Mouse (Mus musculus): ENCODE measurements around the gene Ttc13. TPM values are rescaled to one million over a fixed set of nuclear protein-coding genes. Genes with fewer than 3 reads are reported as not detected.

The Ttc13 gene
- polyA plus RNA-seq, 1 experiment: 9.4 TPM

DNA sequence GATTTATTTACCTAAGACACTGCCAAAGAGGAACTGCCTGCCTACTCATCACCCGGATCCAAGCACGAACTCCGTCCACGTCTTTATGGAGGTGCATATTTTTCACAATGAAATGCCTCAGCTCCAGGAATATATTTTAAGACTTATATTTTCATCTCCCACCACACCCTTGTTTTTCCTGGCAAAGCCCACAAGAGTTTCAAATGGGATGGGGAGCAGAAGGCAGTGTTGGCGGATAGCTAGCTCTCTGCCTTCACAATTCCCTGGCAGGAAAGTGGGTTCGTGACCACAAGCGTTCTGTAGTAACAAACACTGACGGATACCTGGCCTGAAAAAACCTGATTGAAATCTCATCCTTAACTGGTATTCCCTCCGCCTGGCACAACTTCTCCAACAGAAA, 60.0 kb downstream of the Ttc13 start:
- TF ChIP-seq POLR2A (IDR thresholded peaks at IDR 0.05; ENCODE audit: low read depth, low read length): no peak
- TF ChIP-seq CTCF (conservative IDR thresholded peaks at IDR 0.05; ENCODE audit: insufficient read depth, insufficient read length, low read depth, low read length): no peak
- Histone ChIP-seq H3K36me3 (ENCODE audit: control insufficient read depth, insufficient read depth, low read length) (no peaks in the 10 kb centered on the region), H3K4me1 (ENCODE audit: control insufficient read depth, insufficient read depth, low read length) (peaks cover 14% of the 10 kb centered on the region; the same call in 1 of the 2 replicates), H3K27me3 (replicated peaks; ENCODE audit: control insufficient read depth, insufficient read depth, low read length) (no peaks in the 10 kb centered on the region), H3K4me3 (ENCODE audit: insufficient read depth, low read depth, low read length) (peak overlapping the region; percentile 62), H3K27ac (ENCODE audit: insufficient read depth, low read depth, low read length) (peak overlapping the region; percentile 6; the same call in 1 of the 2 replicates)
- DNase-seq: no peak
- 45% methylated on average over 9 of the region's 9 CpGs for WGBS

DNA sequence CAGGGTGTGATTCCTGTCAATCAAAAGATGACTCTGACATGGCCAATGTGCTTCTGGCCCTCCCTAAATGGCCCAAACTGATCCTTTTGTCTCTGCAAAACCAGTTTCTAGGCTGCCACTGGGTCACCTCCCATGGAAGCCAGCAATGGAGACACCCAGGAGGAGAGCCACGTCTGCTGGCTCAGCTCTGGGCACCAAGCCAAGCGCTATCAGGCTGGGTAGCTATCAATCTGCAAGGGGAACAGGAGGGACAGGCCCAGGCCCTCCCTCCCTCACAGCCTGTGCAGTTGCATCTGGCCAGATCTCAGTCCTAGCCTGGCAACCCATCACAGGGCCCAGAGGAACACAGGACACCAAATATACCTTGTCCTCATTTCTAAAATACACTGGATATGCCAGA, 63.4 kb downstream of the Ttc13 start:
- H3K4me3 ChIP-seq (ENCODE audit: insufficient read depth, low read depth, low read length): no peak overlapping the region
- H3K36me3 ChIP-seq (ENCODE audit: control insufficient read depth, insufficient read depth, low read length): no peaks in the 10 kb centered on the region
- WGBS: 35% methylated on average over 2 of the region's 2 CpGs
- peaks cover 23% of the 10 kb centered on the region for H3K4me1 ChIP-seq (ENCODE audit: control insufficient read depth, insufficient read depth, low read length)
- H3K27ac ChIP-seq (ENCODE audit: insufficient read depth, low read depth, low read length): no peak overlapping the region
- no peaks in the 10 kb centered on the region for H3K27me3 ChIP-seq (replicated peaks; ENCODE audit: control insufficient read depth, insufficient read depth, low read length)
- TF ChIP-seq POLR2A (IDR thresholded peaks at IDR 0.05; ENCODE audit: low read depth, low read length): no peak
- TF ChIP-seq CTCF (conservative IDR thresholded peaks at IDR 0.05; ENCODE audit: insufficient read depth, insufficient read length, low read depth, low read length): no peak
- peak; percentile 69 for DNase-seq

DNA sequence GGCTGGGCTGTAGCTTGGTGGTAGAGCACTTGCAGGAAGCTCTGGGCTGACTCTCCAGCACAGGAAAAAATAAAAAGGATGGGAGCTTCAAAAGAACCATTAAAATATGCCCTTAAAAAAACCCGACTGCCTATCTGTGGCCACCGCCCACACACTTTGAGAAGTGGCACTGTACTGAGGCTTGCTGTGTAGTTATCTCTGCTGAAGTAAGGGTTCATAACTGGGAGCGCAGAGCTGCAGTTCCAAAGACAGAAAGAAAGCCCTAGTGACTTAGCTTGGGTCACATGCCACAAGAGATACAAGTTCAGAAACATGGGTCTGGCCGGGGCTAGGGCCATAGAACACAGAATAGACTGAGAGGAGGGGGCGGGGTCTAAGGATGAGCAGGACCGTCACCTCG, 63.8 kb downstream of the Ttc13 start:
- Histone ChIP-seq H3K36me3 (ENCODE audit: control insufficient read depth, insufficient read depth, low read length) (no peaks in the 10 kb centered on the region), H3K4me1 (ENCODE audit: control insufficient read depth, insufficient read depth, low read length) (peaks cover 25% of the 10 kb centered on the region), H3K27ac (ENCODE audit: insufficient read depth, low read depth, low read length) (no peak overlapping the region), H3K27me3 (replicated peaks; ENCODE audit: control insufficient read depth, insufficient read depth, low read length) (no peaks in the 10 kb centered on the region), H3K4me3 (ENCODE audit: insufficient read depth, low read depth, low read length) (no peak overlapping the region)
- TF ChIP-seq POLR2A (IDR thresholded peaks at IDR 0.05; ENCODE audit: low read depth, low read length): no peak
- no peak for TF ChIP-seq CTCF (conservative IDR thresholded peaks at IDR 0.05; ENCODE audit: insufficient read depth, insufficient read length, low read depth, low read length)
- DNase-seq: no peak
- WGBS: 77% methylated on average over 7 of the region's 7 CpGs

DNA sequence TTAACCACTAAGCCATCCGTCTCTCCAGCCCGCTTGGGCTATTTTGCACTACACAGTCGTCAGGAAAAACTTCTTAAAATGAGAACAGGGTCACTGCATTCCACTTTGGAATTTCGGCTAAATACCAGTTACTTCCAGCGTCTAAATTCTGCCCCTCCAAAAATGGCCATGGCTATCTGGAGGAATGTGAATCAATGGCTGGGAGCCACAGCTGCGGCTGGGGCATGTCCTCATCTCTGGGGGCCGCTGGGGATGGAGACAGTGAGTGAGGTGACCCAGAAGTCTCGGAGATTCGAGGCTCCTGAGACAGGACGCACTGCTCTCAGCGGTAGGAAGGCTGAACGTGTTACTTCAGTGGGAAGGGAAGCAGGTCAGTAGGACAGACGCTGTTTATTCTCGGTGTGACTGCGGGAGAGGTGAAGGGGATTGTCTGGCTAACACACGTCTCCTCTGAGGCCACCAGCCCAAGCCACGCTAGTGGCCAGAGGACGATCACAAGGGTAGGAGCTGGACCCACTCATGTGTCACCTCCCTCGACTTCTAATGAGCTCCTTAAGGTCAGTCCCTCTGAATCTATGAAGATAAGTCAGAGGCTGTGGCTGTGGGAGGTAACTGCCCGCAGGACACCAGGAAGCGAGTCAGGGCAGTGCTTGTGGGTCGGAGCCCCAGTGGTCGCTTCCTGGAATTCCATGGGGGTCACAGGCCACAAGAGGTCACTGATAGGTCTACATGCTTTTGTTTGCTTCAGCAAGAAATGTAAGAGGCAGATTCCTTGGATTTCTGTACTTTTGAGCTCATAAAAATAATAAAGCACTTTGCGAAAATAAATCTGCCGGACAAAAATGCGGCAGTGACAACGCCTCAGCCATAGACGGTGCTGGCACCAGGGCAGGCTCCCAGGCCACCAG, 68.0 kb downstream of the Ttc13 start:
- peaks cover 28% of the 10 kb centered on the region for H3K4me1 ChIP-seq (ENCODE audit: control insufficient read depth, insufficient read depth, low read length)
- TF ChIP-seq CTCF (conservative IDR thresholded peaks at IDR 0.05; ENCODE audit: insufficient read depth, insufficient read length, low read depth, low read length) (no peak), POLR2A (IDR thresholded peaks at IDR 0.05; ENCODE audit: low read depth, low read length) (no peak)
- 49% methylated on average over 28 of the region's 28 CpGs for WGBS
- peak overlapping the region; percentile 41; the same call in 1 of the 2 replicates for H3K27ac ChIP-seq (ENCODE audit: insufficient read depth, low read depth, low read length)
- no peak overlapping the region for H3K4me3 ChIP-seq (ENCODE audit: insufficient read depth, low read depth, low read length)
- H3K36me3 ChIP-seq (ENCODE audit: control insufficient read depth, insufficient read depth, low read length): no peaks in the 10 kb centered on the region; the same call in 1 of the 2 replicates
- no peaks in the 10 kb centered on the region for H3K27me3 ChIP-seq (replicated peaks; ENCODE audit: control insufficient read depth, insufficient read depth, low read length)
- DNase-seq: peak; percentile 74

DNA sequence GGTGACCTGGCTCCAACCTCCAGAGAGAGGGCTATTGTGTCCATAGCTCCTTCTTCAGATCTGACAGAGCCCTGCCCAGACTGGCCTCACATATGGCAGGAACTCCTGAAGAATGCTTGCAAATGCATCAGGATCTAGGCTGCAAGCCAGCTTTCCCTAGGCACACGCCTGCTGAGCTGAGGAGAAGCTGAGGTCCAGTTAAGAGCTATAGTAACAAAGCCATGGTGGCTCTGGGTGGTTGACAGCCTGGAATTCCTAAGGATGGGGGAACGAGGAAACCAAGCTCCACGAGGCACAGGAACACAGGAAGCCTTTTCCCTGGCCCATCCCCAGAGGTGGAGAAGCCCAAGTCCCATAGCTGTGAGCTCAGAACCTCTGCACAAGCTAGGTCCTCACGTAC, 69.2 kb downstream of the Ttc13 start:
- DNase-seq: peak; percentile 25
- Histone ChIP-seq H3K4me3 (ENCODE audit: insufficient read depth, low read depth, low read length) (no peak overlapping the region), H3K27ac (ENCODE audit: insufficient read depth, low read depth, low read length) (peak overlapping the region; percentile 3; the same call in 1 of the 2 replicates), H3K36me3 (ENCODE audit: control insufficient read depth, insufficient read depth, low read length) (no peaks in the 10 kb centered on the region; the same call in 1 of the 2 replicates), H3K27me3 (replicated peaks; ENCODE audit: control insufficient read depth, insufficient read depth, low read length) (no peaks in the 10 kb centered on the region), H3K4me1 (ENCODE audit: control insufficient read depth, insufficient read depth, low read length) (peaks cover 22% of the 10 kb centered on the region)
- WGBS: 10% methylated on average over 4 of the region's 4 CpGs
- TF ChIP-seq POLR2A (IDR thresholded peaks at IDR 0.05; ENCODE audit: low read depth, low read length) (no peak), CTCF (conservative IDR thresholded peaks at IDR 0.05; ENCODE audit: insufficient read depth, insufficient read length, low read depth, low read length) (no peak)

DNA sequence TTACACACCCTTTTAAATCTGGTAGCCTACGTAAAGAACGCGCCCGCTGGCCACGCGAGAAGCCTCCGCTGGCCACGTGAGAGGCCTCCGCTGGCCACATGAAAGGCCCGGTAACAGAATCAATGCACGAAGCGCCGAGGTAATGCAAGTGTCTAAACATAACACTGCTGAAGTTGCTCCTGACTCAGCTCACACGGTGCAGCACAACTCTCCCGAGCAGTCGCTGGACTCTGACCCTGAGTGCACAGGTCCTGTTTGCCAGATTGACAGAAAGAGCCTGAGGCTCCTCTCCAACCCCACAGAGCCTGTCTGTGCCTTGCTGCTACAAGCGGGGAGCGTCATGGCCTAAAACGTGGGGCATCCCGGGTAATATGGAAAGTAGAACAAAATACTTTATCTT, 70.0 kb downstream of the Ttc13 start:
- 64% methylated on average over 20 of the region's 20 CpGs for WGBS
- H3K27ac ChIP-seq (ENCODE audit: insufficient read depth, low read depth, low read length): peak overlapping the region; percentile 41
- H3K36me3 ChIP-seq (ENCODE audit: control insufficient read depth, insufficient read depth, low read length): no peaks in the 10 kb centered on the region; the same call in 1 of the 2 replicates
- no peak for TF ChIP-seq CTCF (conservative IDR thresholded peaks at IDR 0.05; ENCODE audit: insufficient read depth, insufficient read length, low read depth, low read length)
- no peak for TF ChIP-seq POLR2A (IDR thresholded peaks at IDR 0.05; ENCODE audit: low read depth, low read length)
- peaks cover 22% of the 10 kb centered on the region for H3K4me1 ChIP-seq (ENCODE audit: control insufficient read depth, insufficient read depth, low read length)
- H3K4me3 ChIP-seq (ENCODE audit: insufficient read depth, low read depth, low read length): no peak overlapping the region
- peak; percentile 93 for DNase-seq
- H3K27me3 ChIP-seq (replicated peaks; ENCODE audit: control insufficient read depth, insufficient read depth, low read length): no peaks in the 10 kb centered on the region

DNA sequence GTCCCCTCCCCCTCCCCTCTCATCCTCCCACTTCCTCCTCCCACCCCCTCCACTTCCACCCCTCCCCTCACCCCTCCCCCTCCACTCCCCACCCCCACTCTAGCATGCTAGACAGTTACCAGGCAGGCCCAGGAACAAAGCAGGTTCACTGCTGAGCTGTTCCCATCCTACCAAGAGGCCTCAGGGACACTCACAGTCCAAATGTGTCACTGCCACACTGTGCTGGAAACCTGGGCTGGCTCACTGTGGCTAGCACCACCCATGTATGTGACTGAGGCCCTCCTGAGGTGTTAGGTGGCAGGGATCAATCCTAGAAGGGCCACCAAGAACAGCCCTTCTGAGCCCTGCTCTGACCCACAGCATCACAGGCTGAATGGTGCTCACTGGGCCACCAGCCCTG, 73.5 kb downstream of the Ttc13 start:
- no peak for DNase-seq
- Histone ChIP-seq H3K27ac (ENCODE audit: insufficient read depth, low read depth, low read length) (no peak overlapping the region), H3K4me3 (ENCODE audit: insufficient read depth, low read depth, low read length) (no peak overlapping the region), H3K4me1 (ENCODE audit: control insufficient read depth, insufficient read depth, low read length) (peaks cover 34% of the 10 kb centered on the region), H3K27me3 (replicated peaks; ENCODE audit: control insufficient read depth, insufficient read depth, low read length) (no peaks in the 10 kb centered on the region), H3K36me3 (ENCODE audit: control insufficient read depth, insufficient read depth, low read length) (no peaks in the 10 kb centered on the region; the same call in 1 of the 2 replicates)
- no peak for TF ChIP-seq POLR2A (IDR thresholded peaks at IDR 0.05; ENCODE audit: low read depth, low read length)
- TF ChIP-seq CTCF (conservative IDR thresholded peaks at IDR 0.05; ENCODE audit: insufficient read depth, insufficient read length, low read depth, low read length): no peak

Measured in kidney, adult 2 months (tissue).